Mouse (Mus musculus) cerebellum, postnatal 4 days (tissue): ENCODE results near the gene Rngtt.
"Not testable (repeated sequence)": the region's sequence is repeated elsewhere in the genome, so short reads cannot be mapped to it uniquely, and the experiment has no call there.

ENCODE experiments used
- DNase-seq, 2 experiments: peaks; one replicate each; pipeline ENCODE4 v3.0.0; 2022; ENCODE audit warnings: low spot score in 2 of 2, mixed read lengths in 1 of 2

The Rngtt gene

DNA sequence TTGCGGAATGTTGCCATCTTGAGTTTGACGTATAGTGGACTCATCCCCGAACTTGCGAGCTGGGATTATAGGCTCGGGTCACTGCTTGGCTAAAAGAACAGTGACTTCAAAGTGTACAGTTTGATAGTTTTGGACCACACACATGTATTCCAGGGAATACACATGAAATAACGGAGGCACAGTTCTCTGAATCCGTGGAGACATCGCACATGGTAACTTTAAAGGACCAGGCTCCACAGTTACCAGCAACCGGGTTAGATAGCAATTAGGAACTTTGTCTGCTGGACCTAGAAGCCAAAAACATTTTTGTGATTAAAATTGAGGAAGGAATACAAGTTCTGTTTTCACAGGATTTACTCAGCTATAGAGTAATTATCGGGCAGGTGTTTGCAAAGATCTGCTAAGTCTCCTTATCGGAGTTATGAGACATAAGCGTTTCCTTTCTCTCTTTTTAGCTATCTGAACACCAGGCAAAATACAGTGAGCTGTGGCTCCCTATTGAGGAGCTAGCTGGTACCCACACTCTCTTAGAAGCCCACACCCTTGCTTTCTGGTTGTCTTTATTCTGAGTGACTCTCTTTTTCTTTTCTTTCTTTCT lies 828 bp downstream of the Rngtt start:
- DNase-seq: no peak

DNA sequence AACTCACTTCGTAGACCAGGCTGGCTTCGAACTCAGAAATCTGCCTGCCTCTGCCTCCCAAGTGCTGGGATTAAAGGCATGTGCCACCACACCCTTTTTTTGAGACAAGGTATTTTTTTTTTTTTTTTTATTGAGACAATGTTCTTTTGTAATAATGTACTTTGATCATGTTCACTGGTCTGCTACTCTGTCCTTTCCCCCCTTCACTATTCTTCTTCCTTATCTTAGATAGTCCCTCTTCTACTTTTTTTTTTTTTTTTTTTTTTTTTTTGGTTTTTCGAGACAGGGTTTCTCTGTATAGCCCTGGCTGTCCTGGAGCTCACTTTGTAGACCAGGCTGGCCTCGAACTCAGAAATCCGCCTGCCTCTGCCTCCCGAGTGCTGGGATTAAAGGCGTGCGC lies 4.0 kb downstream of the Rngtt start:
- not testable (repeated sequence) for DNase-seq

DNA sequence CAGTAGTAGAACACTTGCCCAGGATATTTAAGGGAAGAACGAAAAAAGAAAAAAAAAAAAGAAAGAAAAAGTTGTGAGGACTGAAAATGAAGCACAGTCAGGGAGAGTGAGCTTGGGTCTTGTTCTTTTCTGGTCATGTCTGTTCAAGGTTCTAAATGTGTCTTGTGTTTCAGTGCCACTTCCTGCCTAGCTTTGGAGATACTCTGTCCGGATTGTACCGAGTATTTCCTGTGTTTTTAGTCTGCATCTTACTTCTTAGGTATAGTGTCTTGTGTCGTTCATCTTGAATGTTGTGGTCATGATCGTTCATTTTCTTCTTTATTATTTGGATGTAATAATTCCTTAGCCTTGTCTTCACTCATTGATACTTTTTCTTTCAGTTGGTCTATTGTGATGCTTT lies 5.7 kb downstream of the Rngtt start:
- DNase-seq: no peak

DNA sequence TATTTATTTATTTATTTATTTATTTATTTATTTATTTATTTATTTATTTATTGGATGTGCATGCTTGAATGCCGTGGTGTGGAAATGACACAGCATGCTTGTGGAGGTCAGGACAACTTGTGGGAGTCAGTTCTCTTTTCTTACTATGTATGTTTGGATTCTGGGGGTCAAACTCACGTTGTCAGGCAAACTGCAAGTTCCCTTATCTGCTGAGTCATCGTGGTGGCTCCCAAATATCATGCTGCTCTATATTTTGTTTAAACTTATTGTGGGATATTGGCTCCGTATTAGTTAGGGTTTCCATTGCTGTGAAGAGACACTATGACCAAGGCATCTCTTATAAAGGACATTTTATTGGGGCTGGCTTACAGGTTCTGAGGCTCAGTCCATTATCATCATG lies 21.0 kb downstream of the Rngtt start:
- no peak for DNase-seq

DNA sequence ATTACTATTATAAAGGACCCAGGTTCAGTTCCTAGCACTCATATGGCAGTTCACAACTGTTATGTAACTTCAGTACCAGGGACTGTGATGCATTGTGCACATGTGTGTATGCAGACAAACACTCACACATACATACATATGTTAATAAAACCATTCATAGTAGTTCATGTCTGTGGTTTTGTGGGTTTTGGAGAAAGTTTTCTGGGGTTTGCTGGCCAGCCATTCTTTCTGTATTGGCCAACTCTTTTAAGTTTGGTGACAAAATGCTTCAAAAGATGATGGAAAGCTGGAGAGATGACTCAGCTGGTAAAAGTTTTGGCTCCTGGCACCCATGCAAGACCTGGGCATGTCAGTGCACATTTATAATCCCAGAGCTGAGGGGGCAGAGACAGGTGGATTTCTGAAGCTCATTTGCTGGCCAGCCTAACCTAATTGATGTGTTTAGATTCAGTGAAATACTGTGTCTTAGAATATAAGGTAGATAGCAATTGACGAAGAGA lies 22.9 kb downstream of the Rngtt start:
- no peak for DNase-seq

DNA sequence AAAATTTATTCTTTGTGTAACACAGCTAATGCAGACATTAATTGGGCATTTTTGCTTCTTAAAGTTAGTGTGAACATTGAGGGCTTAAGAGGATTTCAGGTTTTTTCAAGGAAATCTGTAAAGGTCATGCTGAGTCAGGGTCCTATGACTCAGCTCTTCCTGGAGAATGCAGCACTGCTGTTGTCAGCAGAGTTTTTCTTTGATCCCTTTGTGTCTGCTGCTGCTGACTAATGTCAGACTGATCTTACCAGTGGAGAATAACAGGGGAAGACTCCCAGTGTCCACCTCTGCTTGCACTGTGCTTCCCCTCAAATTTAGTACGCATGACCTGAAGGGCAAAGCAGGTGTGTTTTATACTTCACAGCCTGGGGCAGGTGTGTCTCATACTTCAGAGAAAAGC lies 27.9 kb downstream of the Rngtt start:
- no peak for DNase-seq

DNA sequence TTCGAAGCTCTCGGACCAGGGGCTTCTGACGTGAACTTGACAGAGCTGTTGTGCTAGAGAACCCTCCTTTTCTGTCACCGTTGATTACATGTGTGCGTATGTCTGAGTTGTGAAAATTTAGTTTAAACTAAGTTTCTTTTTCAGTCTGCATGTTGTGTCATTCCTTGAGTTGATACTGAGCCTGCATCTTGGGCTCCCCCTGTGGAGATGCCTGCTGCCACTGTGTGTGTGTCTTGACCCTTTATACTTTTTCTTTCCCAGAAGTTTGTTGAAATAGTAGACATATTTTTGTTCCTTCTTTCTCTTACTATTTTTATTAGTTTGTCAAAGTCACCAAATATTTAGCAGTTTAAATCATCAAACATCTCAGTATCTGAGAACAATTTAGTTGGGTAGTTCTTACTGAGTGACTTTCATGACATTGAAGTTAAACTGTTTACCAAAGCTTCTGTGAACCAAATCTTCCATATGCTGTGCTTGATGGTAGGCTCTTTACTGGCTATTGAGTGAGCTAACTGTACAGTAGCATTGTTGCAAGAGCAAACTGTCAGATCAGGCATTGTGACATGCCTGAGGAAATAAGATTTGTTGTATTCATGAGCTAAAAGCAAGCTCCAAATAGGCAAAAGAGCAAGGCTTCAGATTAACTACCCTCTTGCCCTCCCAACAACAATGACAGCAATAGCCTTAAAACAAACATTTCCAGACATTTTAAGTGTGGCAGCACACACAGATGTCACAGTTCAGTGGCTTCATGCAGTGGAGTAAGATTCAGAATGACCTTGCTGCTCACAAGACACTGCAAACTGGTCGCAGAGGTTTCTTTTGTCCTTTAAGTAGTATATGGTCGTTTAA lies 33.0 kb downstream of the Rngtt start:
- no peak for DNase-seq

DNA sequence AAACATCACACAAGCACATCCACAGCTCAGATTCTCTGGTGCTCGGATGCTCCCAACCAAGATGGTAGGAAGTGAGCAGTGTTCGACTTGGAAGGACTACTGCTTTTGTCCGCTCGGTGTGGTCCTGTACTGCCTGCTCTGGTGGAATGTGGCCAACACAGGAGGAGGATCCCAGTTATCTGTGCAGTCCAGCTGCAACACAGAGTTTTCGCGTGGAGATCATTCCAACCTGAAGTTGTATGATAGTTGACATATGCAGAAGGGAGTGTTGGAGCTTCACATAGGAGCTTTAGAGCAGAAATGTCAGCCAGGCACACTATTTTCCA lies 33.6 kb downstream of the Rngtt start:
- no peak for DNase-seq

DNA sequence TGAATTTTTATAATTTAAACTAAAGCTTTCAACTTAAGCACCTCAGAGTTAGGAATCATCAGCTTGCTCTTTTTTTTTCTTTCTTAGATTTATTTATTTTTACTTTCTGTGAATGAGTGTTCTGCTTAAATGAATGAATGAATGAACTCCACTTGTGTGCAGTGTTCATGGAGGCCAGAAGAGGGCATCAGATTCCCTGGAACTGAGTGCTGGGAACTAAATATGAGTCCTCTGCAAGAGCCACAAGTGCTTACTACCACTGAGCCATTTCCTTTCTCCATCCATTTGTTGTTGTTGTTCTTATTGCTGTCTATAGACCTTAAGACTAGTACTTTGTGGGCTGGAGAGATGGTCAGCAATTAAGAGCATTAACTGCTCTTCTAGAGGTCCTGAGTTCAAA lies 53.3 kb downstream of the Rngtt start:
- DNase-seq: no peak

DNA sequence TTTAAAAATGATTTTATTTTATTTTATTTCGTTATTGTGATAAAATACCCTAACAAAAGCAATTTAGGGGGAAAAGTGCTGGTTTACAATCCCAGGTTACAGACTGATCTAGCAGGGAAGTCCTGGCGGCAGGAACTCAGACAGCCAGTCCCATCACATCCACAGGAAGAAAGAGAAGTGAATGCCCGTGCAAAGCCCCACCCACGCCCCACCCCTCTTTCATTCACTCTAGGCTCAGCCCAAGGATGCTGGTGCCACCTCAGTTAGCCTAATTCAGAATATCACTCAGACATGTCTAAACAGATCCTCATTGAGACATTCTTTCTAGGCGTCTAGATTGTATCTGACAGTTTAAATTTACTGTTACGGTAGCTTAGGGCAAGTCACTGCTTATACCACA lies 64.8 kb downstream of the Rngtt start:
- DNase-seq: no peak

DNA sequence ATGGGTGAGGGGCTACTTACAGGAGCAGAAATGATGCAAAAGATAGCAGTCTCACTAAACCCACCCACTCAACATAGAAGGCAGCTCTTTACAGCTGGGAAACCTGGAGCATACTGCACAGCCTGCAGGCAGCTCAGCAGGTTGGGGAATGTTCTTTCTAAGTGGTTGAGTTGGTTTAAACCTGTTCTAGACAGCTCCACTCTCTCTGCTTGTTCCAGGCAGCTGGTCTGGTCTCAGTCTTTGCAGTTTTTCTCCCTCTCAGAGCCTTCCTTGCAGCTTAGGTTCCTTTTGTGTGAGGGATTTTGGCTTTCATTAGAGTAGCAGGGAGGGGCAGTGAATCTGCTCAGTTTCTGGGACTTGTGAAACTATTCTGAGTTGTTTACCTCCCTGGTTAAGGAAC lies 67.5 kb downstream of the Rngtt start:
- no peak for DNase-seq

DNA sequence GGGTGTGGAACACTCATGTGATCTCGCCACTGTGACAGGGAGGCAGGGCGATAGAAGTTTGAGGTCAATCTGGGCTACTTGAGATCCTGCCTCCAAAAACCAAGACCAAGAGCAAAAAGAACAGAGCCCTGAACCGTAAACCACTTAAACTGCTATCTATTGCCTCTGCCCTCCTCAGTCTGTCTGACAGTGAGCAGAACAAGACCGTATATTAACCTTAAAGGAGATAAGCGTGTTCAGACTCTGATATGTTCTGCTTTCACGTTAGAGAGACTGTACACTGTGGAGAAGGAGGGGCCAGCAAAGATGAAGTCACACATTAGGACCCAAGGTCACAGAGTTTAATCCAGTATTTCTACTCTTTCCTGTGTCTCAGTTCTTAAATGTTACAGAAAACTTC lies 68.8 kb downstream of the Rngtt start:
- DNase-seq: no peak

DNA sequence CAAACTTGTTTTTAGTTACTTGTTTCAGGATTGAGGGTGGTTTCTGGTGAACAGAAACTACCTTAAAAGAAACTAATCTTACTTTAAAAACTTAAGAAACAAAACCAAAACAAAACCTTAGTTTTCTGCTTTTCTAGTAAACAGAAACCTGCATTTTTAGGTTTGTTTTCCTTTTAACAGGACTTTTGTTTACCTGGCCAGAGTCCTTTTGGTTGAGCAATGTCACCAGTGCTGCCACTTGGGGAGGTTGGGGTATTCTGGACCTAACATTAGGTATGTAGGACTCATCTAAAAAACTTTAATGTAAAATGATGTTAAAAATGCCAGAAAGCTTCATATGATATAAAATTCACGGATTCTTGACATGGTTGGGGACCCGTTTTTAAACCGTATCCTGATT lies 78.8 kb downstream of the Rngtt start:
- DNase-seq: no peak

DNA sequence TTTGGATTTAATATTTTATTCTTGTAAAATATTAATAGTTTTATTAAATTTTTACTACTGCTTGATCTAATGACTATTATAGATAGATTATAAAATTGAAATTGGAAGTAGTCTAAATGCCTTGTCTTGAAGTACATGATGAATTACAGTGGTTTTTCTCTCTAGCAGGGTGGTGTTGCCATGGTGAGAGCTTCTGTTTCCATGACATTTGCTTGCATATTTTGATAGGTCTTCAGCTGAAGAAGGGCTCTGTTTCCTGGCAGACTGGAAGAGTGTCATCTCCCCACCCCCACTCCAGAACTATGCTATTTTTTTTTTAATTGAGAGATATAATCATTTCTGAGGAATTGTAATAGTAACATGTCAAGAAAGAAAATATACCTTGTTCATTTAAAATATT lies 80.5 kb downstream of the Rngtt start:
- DNase-seq: no peak

DNA sequence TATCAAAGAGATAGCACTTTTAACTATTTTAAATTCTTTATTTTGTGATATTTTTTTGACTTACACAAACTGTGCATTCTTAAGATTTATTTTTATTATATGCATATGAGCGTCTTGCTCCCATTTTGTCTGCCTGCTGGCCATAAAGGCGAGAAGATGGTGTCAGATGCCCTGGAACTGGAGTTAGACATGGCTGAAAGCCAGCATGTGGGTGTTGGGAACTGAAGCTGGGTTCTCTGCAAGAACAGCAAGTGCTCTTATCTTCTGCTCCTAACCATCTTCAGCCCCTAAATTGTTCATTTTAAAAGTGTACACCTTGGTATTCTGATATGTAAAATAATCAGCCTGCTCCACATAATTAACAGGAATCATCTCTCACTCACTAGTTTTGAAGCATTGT lies 83.3 kb downstream of the Rngtt start:
- no peak for DNase-seq

DNA sequence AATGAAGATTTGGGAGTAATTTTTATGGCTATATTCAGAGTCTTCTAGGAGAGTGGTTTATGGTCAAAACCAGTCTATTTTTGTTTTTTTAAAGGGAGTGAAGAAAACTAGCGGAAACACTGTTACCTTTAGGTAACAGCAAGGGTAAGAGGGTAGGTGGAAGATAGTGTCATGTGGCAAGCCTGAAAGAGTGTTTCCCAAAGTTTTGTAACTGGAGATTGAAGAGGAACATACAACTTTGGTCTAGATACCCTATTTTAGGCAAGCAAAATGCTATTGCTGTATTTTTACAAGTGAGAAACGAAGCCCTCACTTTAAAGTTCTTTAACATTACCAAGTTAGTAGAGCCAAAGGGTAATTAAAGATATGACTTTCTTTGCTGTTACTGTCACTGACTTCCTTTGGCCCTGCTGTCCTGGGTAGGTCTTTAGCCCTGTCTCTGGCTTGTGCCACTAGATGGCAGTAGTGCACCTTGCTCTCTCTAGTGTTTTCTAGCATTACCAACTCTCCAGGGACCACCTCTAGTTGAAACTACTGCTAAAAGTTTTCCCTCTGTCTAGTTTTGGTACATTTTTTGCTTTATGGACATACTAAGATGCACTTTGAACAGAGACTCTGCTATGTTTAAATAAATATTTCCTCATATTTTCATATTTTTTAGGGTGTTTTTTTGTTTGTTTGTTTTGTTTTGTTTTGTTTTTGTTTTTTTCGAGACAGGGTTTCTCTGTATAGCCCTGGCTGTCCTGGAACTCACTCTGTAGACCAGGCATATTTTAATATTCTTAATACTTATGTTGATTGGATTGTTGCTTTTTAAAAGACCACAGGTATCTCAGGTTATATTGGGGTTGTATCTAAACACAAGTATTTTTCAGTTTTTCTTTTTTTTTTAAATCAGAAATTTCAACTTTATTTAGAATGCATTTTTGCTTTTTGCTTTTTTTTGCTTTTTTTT lies 86.4 kb downstream of the Rngtt start:
- DNase-seq: peak; percentile 78 to 88

DNA sequence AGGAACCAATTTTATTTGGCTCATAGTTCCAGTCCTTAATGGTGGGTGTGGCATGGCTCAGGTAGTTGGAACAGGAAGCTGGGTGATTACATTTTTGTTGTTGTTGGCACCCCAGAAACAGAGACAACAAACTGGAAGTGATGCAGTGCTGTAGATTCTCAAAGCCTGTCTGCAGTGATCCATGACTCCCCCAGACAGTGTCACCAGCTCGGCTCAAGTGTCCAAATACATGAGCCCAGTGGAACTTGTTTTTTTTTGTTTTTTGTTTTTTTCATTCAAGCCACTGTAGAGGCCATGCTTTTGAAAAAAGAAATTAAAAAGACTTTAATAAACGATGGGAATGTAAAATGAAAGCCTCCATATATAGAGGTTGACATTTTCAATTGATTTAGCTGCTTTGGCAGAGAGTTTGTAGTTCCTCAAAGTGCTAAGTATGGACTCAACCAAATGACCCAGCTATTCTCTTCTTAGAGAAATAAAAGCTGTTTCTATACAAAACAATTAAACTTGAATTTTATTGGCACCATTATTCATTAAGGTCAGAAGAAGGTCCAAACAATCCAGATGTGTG lies 95.7 kb downstream of the Rngtt start:
- DNase-seq: no peak

DNA sequence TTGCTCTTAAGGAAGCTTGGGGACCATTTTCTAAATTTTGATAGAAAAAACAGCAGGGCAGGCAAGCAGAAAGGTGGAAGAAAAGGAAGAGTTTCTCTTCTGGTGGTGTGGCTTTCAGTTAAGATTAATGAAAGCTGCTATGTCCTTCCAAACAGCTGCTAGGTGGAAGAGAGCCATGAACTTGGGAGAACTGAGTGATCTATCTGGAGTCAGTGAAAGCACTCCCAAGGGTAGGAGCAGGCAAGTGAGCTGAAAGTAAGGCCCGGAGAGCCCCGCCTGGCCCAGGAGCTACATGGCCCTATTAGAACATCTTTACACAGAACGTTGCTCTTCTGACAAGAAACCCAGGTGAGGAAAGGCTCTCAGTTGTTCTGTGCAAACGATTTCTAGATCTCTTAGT lies 103.7 kb downstream of the Rngtt start:
- no peak for DNase-seq

DNA sequence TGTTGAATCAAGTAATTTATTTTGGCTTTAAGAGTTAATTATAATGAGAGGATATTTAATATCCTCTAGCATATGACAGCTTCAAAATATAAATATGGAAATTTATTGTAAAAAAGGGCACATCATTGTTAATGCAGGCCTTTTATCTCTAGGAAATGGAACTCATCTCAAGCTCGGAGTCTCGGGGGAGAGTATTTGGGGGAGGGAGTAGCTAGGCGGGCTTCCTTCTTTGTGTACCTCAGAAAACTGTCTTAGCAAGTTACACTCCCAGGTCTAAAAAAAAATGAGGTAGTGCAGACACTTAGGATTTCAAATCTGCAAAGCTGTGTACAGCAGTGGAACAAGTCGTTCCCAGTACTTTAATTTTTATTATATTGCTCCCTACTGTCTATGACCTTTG lies 104.7 kb downstream of the Rngtt start:
- DNase-seq: no peak

DNA sequence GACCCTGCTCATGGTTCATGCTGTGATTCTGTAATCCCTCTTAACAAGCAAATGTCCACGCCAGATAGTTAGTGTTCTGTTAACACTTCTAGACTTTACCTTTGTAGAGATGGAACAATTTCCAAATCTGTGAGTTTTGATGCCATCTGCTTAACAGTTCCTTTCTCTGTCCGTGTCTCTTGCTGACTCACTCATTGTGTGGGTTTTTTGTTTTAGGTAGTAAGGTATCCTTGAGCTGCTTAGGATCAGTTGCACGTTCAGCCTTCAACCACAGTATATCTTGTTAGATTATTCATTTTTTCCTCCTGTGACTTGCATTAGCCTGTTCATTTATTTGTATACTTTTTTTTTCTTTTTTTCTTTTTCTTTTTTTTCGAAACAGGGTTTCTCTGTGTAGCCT lies 107.3 kb downstream of the Rngtt start:
- DNase-seq: no peak

DNA sequence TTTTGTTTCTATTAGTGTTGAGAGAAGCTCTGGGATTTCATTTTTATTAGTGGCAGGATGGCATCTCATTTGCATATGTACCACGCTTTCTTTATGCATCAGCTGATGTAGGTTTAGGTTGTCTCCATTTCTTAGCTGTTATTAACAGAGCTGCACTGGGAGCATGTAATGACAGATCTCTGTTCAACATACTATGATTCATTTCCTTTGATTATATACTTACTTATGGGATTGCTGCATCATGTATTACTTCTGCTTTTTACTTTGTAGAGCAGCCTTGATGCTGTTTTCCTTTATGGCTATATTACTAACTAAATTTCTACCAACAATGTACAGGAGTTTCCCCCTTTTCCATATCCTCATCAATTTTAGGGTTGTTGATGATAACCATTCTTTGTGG lies 109.5 kb downstream of the Rngtt start:
- no peak for DNase-seq

DNA sequence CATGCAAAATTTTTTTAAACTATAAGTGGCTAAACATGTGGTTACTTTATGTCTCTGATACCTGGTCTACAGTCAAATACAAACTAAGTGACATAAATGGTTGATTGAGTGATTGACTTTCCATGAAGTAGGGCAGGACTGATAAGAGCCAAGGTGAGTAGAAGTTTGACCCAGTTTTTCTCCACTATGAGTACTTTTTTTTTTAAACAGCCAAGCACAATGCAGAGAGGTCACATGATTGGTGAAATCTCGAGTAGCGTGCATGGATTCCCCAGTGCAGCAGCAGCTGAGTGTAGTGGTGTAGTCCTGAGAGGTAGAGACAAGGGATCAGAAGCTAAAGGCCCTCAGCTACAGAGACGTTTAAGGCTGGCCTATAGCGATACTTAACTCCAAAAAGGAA lies 118.7 kb downstream of the Rngtt start:
- DNase-seq: no peak
